Mouse (Mus musculus): ENCODE measurements around the gene Srp14.

Srp14 gene

GRCm38 (mm10) chr2:118431589-118431988 lies 47.9 kb downstream of the Srp14 start:
- DNase-seq (ENCODE audit: low spot score): no peak

GRCm38 (mm10) chr2:118430630-118431029 lies 48.9 kb downstream of the Srp14 start:
- no peak for DNase-seq (ENCODE audit: low spot score)

GRCm38 (mm10) chr2:118429297-118429696 lies 50.2 kb downstream of the Srp14 start:
- DNase-seq (ENCODE audit: low spot score): no peak

- no peak for DNase-seq (ENCODE audit: low spot score)
Observed at GRCm38 (mm10) chr2:118428296-118428695, 51.2 kb downstream of the Srp14 start.
